In genomic region chr5:110493785-110494184, GRCm38 (mm10) we compare ENCODE assay signal across 9 mouse cellular contexts. TPM values are rescaled to one million over a fixed set of nuclear protein-coding genes. Genes with fewer than 3 reads are reported as not detected.
DNase-seq lines count a peak whose midpoint lies in the region; TF ChIP-seq lines count a peak whose summit lies in the region.
"Had no signal": no experiment of that assay in that cellular context is flagged by ENCODE, and none has a peak within 500 bp of the region (broad histone marks: within the 10 kb centered on the region; RNA-seq: fewer than 3 reads in every experiment).

No protein-coding gene starts in this region.

- DNase-seq in R1 (ENCODE audit: low read depth, low spot score), result peak; percentile 63
- DNase-seq in cerebellum, adult 8-10 months, result peak; percentile 61
- DNase-seq in forelimb bud, embryonic 11.5 days (ENCODE audit: low read depth, low spot score), result peak; percentile 75
- DNase-seq in hindbrain, embryonic 10.5 days (ENCODE audit: low spot score), result peak; percentile 81
- peak; percentile 66 to 74 for DNase-seq in layer of hippocampus, adult 2 months (ENCODE audit: low spot score in 2 of 2)
- peak; percentile 56 for DNase-seq in lung, postnatal 25 days (ENCODE audit: low spot score)
- peak; percentile 67 for DNase-seq in retina, postnatal 7 days (ENCODE audit: low read depth, low spot score)
- peak; percentile 76 for DNase-seq in urinary bladder, postnatal 14 days (ENCODE audit: low spot score)

- WGBS in hindbrain, embryonic 10.5 days, result 4% methylated on average over 4 of the region's 4 CpGs

- H3K4me3 ChIP-seq in hindbrain, embryonic 10.5 days, result no peak overlapping the region
- no peak overlapping the region for H3K4me3 ChIP-seq in layer of hippocampus, adult 2 months
- H3K4me3 ChIP-seq: megakaryocyte, embryonic 14.5 days had no signal

- no peaks in the 10 kb centered on the region for H3K36me3 ChIP-seq in hindbrain, embryonic 10.5 days

- TF ChIP-seq CTCF in layer of hippocampus, adult 2 months (conservative IDR thresholded peaks at IDR 0.05), result peak; percentile 99

- H3K4me1 ChIP-seq in hindbrain, embryonic 10.5 days (replicated peaks), result peaks cover 26% of the 10 kb centered on the region

- H3K9me3 ChIP-seq in hindbrain, embryonic 10.5 days, result no peaks in the 10 kb centered on the region
- H3K9me3 ChIP-seq: megakaryocyte, embryonic 14.5 days had no signal

- peak overlapping the region; percentile 78 for H3K27ac ChIP-seq in hindbrain, embryonic 10.5 days
- H3K27ac ChIP-seq in layer of hippocampus, adult 2 months, result no peak overlapping the region

- H3K27me3 ChIP-seq in hindbrain, embryonic 10.5 days (ENCODE audit: insufficient read depth, poor library complexity, severe bottlenecking), result peaks cover 15% of the 10 kb centered on the region

RNA-seq across cellular contexts. Expression of gene Fbrsl1, which starts 45.5 kb away (rescaled TPM):
- polyA plus RNA-seq in hindbrain, embryonic 10.5 days (2016; fragmentation: Nextera tagmentation; extraction: Ambion mirVana), result 14.9 and 19.2 TPM in 2 replicates
- 10 to 100 TPM; 79.9 to 94.0 TPM for total RNA-seq in layer of hippocampus, adult 2 months (2021)

RNA-seq across cellular contexts. Expression of gene Galnt9, which starts 50.4 kb away (rescaled TPM):
- 4.5 and 6.4 TPM in 2 replicates for polyA plus RNA-seq in hindbrain, embryonic 10.5 days (2016; fragmentation: Nextera tagmentation; extraction: Ambion mirVana)
- 100 to 1,000 TPM in 1 of 2 experiments, 10 to 100 TPM in 1; 98.3 to 111 TPM for total RNA-seq in layer of hippocampus, adult 2 months (2021)
